Mouse (Mus musculus): ENCODE data around the gene Aanat. TPM values are rescaled to one million over a fixed set of nuclear protein-coding genes. Genes with fewer than 3 reads are reported as not detected.

The Aanat gene
- polyA plus RNA-seq, 1 experiment from 2014 or later = not detected

Other genes with a start within 250 kb of the Aanat start
- gene Rnf157, start 173.4 kb upstream of the Aanat start, polyA plus RNA-seq (2015; fragmentation: Nextera tagmentation; extraction: Ambion mirVana) = 1.1 and 1.2 TPM in 2 replicates
- gene Ubald2, start 152.3 kb upstream of the Aanat start, polyA plus RNA-seq (2015; fragmentation: Nextera tagmentation; extraction: Ambion mirVana) = 34.1 and 34.5 TPM in 2 replicates
- gene Qrich2, start 120.2 kb upstream of the Aanat start, polyA plus RNA-seq (2015; fragmentation: Nextera tagmentation; extraction: Ambion mirVana) = not detected in 2 replicates
- gene Prpsap1, start 92.2 kb upstream of the Aanat start, polyA plus RNA-seq (2015; fragmentation: Nextera tagmentation; extraction: Ambion mirVana) = 47.6 and 47.9 TPM in 2 replicates
- 23.7 and 24.3 TPM in 2 replicates for gene Sphk1, start 55.5 kb upstream of the Aanat start, polyA plus RNA-seq (2015; fragmentation: Nextera tagmentation; extraction: Ambion mirVana)
- 15.1 and 18.1 TPM in 2 replicates for gene Ube2o, start 5.0 kb upstream of the Aanat start, polyA plus RNA-seq (2015; fragmentation: Nextera tagmentation; extraction: Ambion mirVana)
- 6.7 and 7.7 TPM in 2 replicates for gene Rhbdf2, start 40.6 kb downstream of the Aanat start, polyA plus RNA-seq (2015; fragmentation: Nextera tagmentation; extraction: Ambion mirVana)
- gene Prcd, start 67.1 kb downstream of the Aanat start, polyA plus RNA-seq (2015; fragmentation: Nextera tagmentation; extraction: Ambion mirVana) = 0.12 TPM in 1 of 2 replicates, not detected in the other
- 1.1 and 1.2 TPM in 2 replicates for gene Cygb, start 67.9 kb downstream of the Aanat start, polyA plus RNA-seq (2015; fragmentation: Nextera tagmentation; extraction: Ambion mirVana)
- not detected in 2 replicates for gene St6galnac1, start 189.1 kb downstream of the Aanat start, polyA plus RNA-seq (2015; fragmentation: Nextera tagmentation; extraction: Ambion mirVana)
- 0.79 and 1.4 TPM in 2 replicates for gene Mxra7, start 241.6 kb downstream of the Aanat start, polyA plus RNA-seq (2015; fragmentation: Nextera tagmentation; extraction: Ambion mirVana)

Measured in liver, embryonic 16.5 days (tissue).